Mouse (Mus musculus): Measurements from ENCODE around the gene Usp21.

DNA sequence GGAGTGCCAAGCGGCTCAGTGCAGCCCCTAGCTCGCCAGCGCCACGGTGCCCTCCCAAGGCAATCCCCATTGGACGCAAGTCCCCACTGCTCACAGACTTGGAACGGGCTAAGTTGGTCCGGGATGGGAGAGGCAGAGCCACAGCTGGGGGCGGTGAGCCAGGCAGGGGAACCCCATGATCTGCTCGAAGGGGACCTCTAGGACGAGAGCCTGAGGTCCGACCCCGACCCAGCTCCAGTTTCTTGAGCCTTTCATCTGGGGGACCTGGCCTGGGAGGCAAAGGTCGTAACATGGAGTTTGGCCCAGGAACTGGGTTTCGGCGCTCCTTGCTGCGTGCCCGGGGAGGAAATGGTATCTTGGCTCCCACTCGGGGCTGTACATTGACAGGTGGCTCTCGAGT lies 1.3 kb downstream of the Usp21 start:
- no peak for TF ChIP-seq CTCF (IDR thresholded peaks at IDR 0.05; ENCODE audit: low read depth, low read length)
- no peak for TF ChIP-seq GATA1 (IDR thresholded peaks at IDR 0.05; ENCODE audit: borderline replicate concordance, low read length)
- no peak for TF ChIP-seq GATA2 (IDR thresholded peaks at IDR 0.05; ENCODE audit: borderline replicate concordance, low read depth, low read length)
